Mouse (Mus musculus) mesoderm, embryonic 11.5 days (tissue): ENCODE data around the gene Xpnpep1.

Experiments
- DNase-seq: peaks from one replicate; pipeline ENCODE4 v3.0.0-alpha.2; 2012; ENCODE audit warnings: low read depth, low spot score

The Xpnpep1 gene

GRCm38 (mm10) chr19:53002166-53003095 lies 37.6 kb downstream of the Xpnpep1 start:
- DNase-seq: no peak

GRCm38 (mm10) chr19:52992880-52993440 lies 47.1 kb downstream of the Xpnpep1 start:
- peak; percentile 49 for DNase-seq

GRCm38 (mm10) chr19:52991924-52992323 lies 48.1 kb downstream of the Xpnpep1 start:
- DNase-seq: no peak

GRCm38 (mm10) chr19:52979020-52979711 lies 60.8 kb downstream of the Xpnpep1 start:
- DNase-seq: no peak

GRCm38 (mm10) chr19:52975564-52976185 lies 64.3 kb downstream of the Xpnpep1 start:
- peak; percentile 80 for DNase-seq

- DNase-seq: no peak
These were observed 73.7 kb downstream of the Xpnpep1 start for GRCm38 (mm10) chr19:52966339-52966738.

- DNase-seq: no peak
These were observed 77.3 kb downstream of the Xpnpep1 start for GRCm38 (mm10) chr19:52962745-52963144.

- DNase-seq: peak; percentile 62
These were observed 117.1 kb downstream of the Xpnpep1 start for GRCm38 (mm10) chr19:52922678-52923495.

- no peak for DNase-seq
These were observed 135.8 kb downstream of the Xpnpep1 start for GRCm38 (mm10) chr19:52904182-52904581.

GRCm38 (mm10) chr19:52891807-52892442 lies 148.1 kb downstream of the Xpnpep1 start:
- peak; percentile 21 for DNase-seq
